Mouse (Mus musculus) T-helper 1 cell (primary cell): ENCODE data around the gene Rsf1.

ENCODE experiments used
- in situ Hi-C: fragments of 300-600 bp; cut with MboI, MseI; formaldehyde crosslinking; loops from one replicate; pipeline ENCODE4 v1.15.1; 2025; ENCODE audit warnings: high pct_unique_total_duplicates

The Rsf1 gene

DNA sequence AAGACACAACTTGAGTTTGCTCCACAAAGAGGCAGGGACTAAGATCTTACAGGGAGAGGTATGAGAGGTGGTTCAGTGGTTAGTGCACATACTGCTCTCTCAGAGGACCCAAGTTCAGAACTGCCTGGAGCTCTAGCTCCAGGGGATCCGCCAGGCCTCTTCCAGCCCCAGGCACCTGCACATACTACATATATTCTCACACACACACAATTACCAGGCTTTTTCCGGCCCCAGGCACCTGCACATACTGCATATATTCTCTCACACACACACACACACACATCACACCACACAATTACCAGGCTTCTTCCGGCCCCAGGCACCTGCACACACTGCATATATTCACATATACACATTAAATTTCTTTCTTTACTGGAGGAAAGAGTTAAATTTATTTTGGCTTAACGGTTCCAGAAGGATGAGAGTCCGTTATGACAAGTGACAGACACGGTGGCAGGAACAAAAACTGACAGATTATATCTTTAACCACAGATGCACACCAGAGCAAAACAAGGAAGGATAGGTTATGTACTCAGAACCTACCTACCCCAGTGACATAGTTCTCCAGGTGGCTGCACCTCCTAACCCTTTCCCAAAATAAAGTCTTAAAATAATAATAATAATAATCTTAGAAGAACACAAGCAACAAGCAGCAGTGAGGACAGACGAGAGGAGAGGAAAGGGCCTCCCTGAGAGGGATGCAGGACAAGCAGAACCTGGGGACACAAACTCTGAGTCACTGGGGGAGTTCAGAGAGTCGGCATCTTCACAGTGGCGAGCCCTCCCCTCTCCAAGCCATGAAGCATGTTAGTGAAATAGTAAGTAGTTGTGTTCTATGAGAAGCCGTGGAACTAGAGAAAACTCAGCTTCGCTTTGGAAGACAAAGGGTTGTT, 144.2 kb downstream of the Rsf1 start:
- in situ Hi-C loops = no loop called here

DNA sequence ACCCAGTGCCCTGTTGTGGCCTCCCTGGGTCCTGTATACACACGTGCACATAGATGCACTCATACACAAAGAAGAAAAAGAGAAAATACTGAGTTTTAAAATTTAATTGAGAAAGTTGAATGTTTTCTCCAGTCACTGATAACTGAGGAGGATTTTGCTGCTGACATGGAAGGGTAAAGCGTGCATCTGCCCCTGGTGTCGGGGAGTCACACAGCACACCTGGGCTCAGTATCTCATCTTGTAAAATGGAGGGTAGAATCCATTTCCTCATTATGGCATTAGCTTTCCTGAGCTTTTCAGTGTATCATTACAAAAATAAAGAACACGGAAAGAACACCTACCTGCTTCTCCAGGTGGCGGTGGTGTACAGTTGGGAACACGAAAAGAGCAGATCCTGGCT, 145.7 kb downstream of the Rsf1 start:
- in situ Hi-C loops = no loop called here

DNA sequence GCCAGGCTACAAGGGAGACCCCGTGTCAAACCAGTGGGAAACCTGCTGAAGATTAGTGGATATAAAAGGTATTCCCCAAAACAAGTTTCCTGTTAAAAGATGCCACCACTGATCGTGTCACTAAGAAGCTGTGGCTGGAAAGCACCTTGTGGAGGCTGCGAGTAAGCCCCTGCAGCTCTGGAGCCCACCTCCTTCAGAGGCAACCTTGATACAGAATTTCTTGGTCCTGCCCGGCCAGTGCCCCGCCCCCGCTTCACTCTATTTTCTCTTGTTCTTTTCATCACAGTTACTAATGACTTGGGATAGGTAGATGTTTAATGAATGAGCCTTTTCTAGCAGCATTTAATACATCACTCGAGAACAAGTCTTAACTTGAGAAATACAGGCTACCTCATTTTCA, 146.4 kb downstream of the Rsf1 start:
- in situ Hi-C loops = no loop called here

DNA sequence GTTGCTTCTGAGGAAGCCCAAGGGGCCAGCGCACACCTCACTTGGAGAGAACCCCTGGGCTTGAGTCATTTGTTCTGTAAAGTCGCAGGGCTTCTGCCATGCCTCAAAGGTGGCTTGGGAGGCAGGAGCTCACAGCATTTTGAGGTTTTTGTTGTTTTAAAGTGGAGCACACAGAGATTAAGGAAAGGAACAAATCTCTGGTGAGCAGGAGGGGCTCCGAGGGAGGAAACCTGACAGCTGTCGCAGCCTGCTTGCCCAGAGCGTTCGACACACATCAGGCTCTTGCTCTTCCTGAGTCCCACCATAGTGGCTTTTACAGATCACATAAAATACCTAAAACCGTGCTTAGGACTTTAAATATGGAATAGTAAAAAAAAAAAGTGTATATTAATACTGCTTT, 147.1 kb downstream of the Rsf1 start:
- in situ Hi-C loops = no loop called here

DNA sequence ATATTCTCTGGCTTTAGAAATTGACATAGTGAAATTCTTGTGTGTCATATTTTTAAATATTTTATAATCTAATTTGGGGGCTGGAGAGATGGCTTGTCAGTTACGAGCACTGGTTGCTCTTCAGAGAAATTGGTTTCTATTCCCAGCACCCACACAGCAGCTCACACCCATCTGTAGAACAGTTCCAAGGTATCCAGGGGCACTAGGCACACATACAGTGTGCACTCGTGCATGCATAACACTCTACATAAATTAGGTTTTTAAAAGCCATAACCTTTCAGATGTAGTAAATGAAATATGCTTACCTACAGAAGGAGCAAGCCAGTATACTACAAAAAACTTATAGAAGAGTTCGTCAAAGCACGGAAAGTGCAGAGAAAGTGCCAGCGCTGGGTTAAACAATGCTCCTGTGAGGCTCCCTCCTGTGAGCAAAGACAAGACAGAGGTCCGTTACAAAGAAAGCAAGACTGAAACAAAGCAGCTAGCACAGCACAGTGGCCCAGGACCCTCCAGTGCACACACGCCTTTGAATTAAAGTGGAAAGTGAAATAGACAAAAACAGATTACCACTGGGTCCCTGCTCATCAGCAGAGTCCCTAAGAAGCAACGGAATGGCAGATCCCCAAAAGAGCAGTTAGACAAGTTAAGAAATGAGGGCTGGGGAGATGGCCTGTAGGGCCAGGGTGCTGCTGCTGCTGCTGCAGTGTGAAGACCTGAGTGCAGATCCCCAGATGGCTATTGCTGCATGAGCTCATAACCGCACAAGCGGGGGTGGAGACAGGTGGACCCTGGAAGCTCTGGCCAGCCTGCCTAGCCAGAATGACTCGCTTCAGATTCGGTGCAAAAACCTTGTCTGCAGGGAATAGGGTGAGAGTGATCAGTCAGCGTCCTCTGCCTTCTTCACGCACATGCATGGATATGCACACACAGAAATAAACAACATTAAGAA, 149.3 kb downstream of the Rsf1 start:
- in situ Hi-C loops = no loop called here

DNA sequence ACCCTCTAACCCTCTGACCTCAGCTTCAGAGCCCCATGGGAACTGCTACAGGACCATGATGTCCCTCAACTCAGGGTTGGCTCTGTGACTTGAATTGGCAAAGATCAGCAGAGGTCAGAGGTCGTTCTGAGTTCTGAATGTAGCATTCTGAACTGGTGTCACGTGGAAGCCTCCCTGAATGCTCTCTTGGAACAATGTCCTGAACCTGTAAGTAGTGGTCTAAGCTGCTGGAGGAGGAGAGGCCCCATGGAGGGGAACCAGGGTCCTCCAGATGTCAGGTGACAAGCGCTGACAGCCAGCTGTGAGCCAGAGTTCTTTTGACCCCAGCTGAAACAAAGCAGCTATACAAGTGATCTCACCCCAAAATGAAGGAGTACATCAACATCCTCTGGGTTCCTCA, 150.7 kb downstream of the Rsf1 start:
- in situ Hi-C loops = loop anchor here (10.0 kb wide), 1 partner anchor 306 kb away; no protein-coding TSS in a partner anchor

DNA sequence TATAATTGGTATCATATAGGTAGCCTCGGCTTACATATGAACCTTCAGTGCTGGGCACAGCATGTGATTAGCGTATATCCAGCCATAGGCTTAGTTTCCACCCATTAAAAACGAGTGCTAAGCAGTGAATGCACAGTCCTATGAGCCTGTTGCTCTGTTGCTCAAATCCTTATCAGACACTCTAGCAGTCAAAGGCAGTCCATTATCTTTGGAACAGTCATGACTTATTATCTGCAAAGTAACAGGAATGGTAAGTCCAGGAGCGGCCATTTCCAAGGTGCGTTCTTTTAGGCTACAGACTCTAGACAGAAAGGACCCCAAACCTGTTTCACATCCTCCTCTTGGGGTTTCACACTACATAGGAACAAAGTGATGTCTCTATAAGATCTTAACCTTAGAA, 153.9 kb downstream of the Rsf1 start:
- in situ Hi-C loops = loop anchor here (10.0 kb wide), 1 partner anchor 309 kb away; no protein-coding TSS in a partner anchor

DNA sequence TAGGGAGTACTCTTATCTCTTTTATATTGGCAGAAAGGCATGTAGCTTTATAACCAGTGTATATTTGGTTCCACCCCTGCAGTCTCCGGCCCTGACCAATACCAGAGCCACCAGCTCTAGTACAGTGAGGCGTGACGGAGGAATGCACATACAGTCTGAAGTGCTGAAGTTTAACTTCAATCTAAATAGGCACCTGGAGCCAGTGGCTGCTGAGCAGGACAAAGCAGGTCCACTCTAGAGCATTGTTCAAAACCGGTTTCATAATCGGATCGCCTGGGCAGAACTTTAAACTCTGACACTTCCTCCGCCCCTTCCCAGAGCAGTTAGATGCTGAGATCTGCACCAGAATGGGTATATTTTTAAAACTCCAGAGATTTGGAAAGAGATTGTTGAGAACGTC, 155.3 kb downstream of the Rsf1 start:
- in situ Hi-C loops = loop anchor here (5.0 to 10.0 kb wide), 2 partner anchors 310 to 382 kb away; partner anchors contain the start of gene Myo7a

DNA sequence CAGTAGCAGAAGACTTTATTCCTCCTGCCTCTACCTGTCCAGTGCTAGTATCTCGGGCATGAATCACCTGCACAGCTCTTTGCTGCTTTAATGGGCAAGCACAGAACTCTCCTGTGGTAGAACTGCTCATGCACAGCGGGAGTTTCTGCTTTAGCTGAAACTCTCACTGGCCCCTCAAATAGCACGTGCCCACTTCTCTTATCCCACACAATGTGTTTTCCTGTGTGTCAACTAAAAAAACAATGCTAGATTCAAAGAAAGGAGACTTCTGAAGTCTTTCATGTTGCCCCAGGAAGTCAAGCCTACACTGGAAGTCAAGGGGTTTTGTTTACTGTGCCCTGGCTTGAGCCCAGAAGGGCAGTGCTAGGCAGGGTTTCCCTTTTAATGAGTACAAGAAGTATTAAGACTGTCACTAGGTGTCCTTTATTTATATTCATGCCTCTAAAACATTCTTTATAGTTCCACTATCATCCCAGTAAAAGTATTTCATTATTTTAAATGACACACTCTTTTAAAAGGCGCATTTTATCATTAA, 156.3 kb downstream of the Rsf1 start:
- in situ Hi-C loops = loop anchor here (5.0 to 10.0 kb wide), 2 partner anchors 311 to 381 kb away; partner anchors contain the start of gene Myo7a

DNA sequence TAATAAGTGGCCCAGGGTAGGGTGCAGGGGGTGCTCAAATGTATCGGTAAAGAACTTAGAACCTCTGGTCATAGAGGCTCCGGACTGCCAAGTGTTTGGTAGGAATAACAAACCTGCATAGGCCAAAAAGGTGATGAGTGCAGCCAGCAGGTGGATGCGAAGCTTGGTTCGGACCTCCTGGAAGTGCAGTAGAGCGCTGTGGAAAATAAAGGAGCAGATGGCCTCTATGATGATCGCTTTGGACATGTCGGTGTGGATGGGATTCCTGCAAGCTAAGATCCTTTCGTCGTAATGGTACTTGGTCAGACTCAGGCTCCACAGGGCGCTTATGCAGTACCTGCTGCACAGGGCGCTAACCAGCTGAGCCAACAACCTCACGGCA, 157.6 kb downstream of the Rsf1 start:
- in situ Hi-C loops = loop anchor here (5.0 to 10.0 kb wide), 2 partner anchors 312 to 380 kb away; partner anchors contain the start of gene Myo7a

DNA sequence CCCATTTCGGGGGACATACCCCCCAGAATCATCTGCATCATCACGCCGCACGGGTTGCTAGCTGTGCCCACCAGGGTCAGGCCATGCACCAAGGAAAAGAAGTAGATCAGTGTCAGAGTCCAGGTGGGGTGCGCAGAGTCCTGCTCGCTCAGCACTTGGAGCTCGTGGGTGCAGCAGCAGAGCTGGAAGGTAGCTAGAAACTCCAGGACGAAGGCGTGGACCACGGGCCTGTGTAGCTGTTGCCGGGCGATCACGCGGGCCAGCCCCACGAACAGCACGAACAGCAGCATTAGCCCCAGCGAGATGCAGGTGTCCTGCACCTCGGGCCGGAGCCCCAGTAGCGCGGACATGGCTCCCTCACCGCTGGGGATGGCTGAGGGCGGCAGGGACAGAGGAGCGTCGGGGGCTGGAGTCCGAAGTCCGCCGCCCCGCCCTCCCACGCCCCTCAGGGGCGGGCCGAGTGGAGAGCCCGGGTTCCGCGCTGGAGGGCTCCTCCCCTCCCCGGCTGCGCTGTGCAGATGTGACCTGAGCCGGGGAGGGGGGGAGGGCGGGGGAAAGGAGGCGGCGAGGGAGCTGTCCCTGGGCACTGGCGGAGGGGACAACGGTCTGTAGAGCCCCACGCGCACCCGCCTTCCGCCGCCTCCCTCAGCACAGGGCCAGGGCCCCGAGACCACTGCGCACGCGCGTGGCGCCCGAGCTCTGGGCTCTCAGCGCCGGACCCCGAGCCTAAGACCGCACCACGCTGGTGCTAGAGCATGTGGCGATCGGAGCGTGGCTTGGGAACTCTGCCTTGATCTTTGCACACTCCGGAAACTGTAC, 158.2 kb downstream of the Rsf1 start, which contains the start of gene Aqp11:
TSS of gene Aqp11 (minus strand) at position 652 of the 819 bp plus-strand sequence.
- in situ Hi-C loops = loop anchor here (5.0 to 10.0 kb wide), 2 partner anchors 313 to 379 kb away; partner anchors contain the start of gene Myo7a

DNA sequence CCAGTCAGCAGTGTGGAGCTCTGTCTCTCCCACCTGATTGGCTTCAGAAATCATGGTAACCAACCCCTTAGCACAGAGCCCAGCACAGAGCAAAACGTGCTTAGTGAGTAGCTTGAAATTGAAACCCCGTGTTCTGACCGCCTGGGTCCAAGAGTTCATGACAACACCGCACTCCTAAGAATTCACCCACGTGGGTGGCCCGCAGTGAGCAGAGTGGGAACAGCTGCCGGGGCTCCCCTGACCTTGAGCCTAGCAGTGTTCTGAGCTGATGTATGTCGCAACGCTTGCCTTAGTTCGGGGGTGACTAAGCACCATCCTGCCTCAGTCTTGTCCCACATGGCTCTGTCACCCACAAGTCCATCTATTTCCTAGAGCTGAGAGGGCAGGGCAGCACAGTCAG, 161.3 kb downstream of the Rsf1 start:
- in situ Hi-C loops = no loop called here

DNA sequence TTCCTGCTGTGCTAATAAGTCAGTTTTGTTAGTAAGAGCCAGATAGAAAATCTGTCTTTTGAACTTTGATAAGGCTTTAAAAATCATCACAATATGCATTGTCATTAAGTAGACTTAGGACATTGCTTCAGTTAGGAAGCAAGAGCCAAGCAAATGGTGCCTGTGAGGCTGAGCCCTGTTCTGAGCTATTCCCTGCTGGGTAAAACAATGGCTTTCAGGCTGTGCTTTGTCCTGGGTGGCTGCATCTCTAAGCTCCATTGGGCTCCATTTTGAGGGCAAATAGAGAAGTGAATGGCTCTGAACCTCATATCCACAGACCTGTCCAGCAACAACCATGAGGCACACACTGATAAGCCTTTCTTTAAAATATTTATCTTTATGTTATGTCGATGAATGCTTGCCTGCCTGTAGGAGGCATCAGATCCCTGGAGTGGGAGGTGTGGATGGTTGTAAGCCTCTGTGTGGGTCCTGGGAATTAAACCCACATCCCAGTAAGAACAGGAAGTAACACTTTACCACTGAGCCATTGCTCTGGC, 162.1 kb downstream of the Rsf1 start:
- in situ Hi-C loops = no loop called here
